Mouse (Mus musculus): ENCODE data around the gene Cstf2t.

DNA sequence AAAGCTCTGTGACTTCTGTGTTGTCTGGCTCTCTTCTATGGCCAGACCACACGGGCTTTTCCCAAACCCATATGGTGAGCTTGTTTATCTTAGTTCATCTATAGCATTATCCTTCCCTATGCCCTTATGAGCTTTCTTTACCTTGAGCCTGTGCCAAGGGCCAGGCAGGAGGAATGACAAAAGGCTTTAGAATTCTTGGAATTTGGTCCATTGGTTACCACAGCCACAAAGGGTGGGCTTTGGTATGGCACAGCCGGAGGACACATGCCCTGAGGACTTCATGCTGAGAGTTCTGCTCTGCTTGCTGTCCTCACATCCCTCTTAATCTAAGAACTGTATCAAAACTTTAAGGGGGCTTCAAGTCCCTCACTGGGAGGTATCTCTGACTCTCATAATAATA lies 53.7 kb downstream of the Cstf2t start:
- TF ChIP-seq ZNF384 (IDR thresholded peaks at IDR 0.05; ENCODE audit: low read depth, low read length) (no peak), HCFC1 (IDR thresholded peaks at IDR 0.05; ENCODE audit: borderline replicate concordance, insufficient read depth, low read length) (no peak), CHD2 (IDR thresholded peaks at IDR 0.05; ENCODE audit: low read depth, low read length) (no peak)
